Mouse (Mus musculus) lung, postnatal 14 days (tissue): ENCODE results near the gene Gm7257.

ENCODE experiments used
- DNase-seq: peaks from one replicate; pipeline ENCODE4 v3.0.0; 2021

Gm7257 gene

GRCm38 (mm10) chr9:36431584-36431983 lies at the start of gene Gm7257:
Gene Gm7257 (plus strand): TSS chr9:36431884.
- no peak for DNase-seq

GRCm38 (mm10) chr9:36402991-36403390 lies 28.7 kb upstream of the Gm7257 start:
- DNase-seq, result no peak

- DNase-seq, result no peak
Measured at GRCm38 (mm10) chr9:36435051-36435764, 3.5 kb downstream of the Gm7257 start.

DNA sequence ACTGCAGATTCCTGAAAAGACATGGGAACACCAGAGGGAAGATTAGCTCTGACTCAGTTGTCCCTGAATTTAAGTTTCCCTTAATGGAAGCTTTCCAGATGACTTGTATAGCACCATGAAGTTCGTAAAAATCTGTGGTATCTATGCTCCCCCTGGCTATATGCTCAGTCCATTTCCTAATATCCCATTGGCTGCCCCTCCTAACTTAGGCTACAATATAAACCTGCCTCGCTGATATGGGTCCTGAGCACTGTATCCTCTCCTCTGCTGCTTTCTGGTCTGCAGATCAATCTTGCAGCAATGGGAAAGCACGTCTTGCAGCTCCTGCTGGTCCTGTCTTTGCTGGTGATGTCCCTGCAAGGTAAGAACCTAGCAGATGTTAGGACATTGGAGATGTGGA lies 43.7 kb downstream of the Gm7257 start, which contains the start of gene Gm9513:
Gene Gm9513, plus strand, starts transcription at position 301 of the 400 bp plus-strand sequence.
- DNase-seq, result no peak
